Mouse (Mus musculus) embryo, embryonic 9.5 days (tissue): ENCODE measurements around the gene Sbf2.
"Not testable (repeated sequence)": the region's sequence is repeated elsewhere in the genome, so short reads cannot be mapped to it uniquely, and the experiment has no call there.

Source experiments
- DNase-seq: peaks from one replicate; pipeline ENCODE4 v3.0.0-alpha.2; 2017; ENCODE audit errors: extremely low spot score

Sbf2 gene

GRCm38 (mm10) chr7:110629892-110630666 is 15.4 kb upstream of the Sbf2 start:
- DNase-seq: peak; percentile 92

- peak; percentile 71 for DNase-seq
Observed at GRCm38 (mm10) chr7:110628611-110629354, 14.1 kb upstream of the Sbf2 start.

GRCm38 (mm10) chr7:110628273-110628600 is 13.5 kb upstream of the Sbf2 start:
- DNase-seq: peak; percentile 29

GRCm38 (mm10) chr7:110627486-110628272 is 13.0 kb upstream of the Sbf2 start, which contains the start of gene Adm:
Gene Adm, plus strand, starts transcription at chr7:110627661.
- peak; percentile 75 for DNase-seq

DNA sequence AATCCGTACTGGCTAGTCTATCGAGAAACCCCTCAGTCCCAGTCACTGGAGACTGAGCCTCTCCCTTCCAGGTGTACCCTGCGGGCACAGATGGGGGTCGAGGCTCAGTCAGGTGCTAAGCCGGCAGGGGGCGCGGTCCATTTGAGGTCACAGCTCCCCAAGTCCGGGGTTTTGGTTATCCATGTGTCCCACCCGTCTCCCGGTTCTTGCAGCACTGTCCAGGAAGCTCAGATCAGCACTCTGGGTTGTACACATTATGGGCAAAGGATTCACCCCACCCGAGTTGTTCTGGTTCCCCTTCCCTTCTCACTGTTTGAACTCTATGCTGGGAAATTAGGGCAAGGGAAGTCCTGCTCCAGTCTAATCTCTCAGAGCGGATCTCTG is 12.4 kb upstream of the Sbf2 start:
- DNase-seq: no peak

GRCm38 (mm10) chr7:110626186-110627098 is 11.7 kb upstream of the Sbf2 start:
- DNase-seq: peak; percentile 33

DNA sequence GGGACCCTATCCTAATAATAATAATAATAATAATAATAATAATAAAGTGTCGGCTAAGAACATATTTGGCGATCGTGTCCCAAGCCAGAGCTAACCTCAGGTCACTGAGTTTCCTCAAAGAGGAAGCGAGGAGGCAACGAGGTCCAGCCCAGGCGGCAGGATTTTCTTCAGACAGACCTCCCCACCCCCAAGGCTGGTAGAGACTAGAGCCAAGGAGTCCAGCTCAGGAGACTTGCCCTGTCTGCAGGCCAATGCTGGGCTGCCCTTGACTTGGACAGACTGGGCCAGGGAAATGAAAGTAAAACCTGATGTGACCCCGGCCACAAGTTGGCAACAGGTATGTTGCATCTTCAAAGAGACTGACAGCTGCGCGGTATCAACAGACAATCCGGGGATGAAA is 10.8 kb upstream of the Sbf2 start:
- no peak for DNase-seq

GRCm38 (mm10) chr7:110624961-110625360 is 10.2 kb upstream of the Sbf2 start:
- no peak for DNase-seq

- DNase-seq: no peak
Observed at GRCm38 (mm10) chr7:110624067-110624466, 9.3 kb upstream of the Sbf2 start.

DNA sequence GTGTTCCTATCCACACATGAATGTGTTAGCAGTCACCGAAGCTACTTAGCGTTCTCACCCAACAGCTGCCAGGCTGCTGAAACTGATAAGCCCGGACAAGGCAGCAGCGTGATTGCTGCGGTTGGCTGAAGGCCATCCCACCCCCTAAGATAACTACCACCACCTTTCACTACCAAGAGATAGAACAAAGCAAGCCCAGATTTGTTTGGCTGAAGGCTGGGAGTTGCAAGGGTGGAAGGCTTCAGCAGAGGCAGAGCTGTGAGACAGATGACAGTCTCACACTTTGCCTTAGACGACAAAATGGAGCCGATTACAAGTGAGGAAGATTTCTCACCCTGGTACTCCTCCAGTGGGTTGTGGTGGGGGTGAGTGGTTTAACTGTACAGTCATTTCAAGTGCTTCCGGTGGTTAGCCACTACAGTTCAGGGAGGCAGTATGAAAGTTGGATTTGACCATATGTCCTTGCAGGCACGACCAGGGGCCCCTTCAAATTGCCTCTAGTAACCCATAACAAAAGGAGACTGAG is 4.4 kb upstream of the Sbf2 start:
- DNase-seq: no peak

DNA sequence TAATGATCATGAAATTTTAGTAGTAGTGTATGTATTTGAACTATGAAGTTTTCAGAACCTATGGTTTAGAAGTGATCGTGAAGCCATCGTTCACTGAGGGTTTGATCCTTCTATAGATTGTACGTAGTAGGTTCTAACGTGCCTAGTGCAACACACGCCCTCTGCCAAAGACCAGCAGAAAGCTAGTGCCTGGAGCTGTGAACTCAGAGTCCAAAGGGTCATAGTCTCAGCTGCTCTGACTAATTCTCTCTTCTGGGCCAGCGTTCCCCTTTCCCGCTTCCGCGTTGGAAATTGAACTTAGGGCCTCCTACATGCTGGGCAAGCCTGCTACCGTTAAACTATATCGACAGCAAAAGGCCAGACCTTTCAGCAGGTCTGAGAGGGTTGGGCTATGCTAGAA is 1.1 kb upstream of the Sbf2 start:
- DNase-seq: peak; percentile 29

DNA sequence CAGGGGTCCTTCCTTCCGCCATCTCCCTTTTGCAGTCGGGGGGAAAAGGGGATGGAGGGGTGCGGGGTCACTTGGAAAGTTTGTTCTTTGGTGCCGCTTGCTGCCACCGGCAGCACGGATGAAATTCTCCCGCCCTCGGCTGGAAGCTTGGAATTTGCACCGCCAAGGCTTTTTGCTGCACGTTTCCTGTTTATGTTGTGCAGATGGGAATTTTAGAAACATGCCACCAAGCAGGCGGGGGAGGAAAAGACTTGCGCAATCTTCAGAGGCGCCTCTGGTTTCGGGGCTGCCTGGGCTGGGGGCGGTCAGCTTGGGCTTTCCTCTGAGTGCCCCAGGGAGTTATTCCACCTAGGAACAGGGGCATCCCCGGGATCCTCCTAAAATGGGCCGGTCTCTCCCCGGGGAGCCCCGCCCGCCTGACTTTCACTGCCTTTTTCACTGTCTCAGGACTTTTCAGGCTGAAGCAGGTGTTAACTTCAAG is 469 bp upstream of the Sbf2 start:
- DNase-seq: no peak

DNA sequence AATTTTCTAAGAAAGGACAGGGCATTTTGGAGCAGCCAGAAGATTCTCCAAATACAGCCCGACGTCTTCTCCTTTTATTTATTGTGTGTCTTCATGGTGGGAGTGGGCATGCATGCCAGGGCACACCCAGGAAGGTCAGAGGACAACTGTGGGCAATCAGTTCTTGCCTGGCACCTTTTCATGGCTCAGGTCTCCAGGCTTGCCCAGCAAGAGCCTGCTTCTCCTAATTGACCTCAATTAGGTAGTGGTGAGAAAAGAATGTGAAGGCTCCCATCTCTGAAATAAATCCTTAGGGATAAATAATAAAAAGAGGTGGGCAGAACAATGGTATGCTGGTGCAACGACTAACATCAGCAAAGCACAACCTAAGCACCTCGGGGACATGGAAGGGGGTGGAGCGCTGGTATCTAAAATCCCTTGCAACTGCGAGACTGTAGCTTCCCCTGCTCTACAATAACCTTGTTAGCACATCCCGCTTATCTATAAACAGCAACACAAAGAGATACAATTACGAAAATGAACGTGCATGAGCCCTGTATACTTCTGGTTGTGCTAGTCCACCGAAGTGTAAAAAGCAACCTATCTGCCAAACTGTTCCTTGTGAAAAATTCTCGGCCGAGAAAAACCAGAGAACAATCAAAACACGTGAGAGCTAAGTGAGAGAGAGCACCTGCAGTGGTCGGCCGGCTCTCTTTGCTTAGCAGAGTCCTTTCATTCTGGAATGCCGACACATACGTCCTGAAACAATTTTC is 1.2 kb downstream of the Sbf2 start:
- DNase-seq: no peak

DNA sequence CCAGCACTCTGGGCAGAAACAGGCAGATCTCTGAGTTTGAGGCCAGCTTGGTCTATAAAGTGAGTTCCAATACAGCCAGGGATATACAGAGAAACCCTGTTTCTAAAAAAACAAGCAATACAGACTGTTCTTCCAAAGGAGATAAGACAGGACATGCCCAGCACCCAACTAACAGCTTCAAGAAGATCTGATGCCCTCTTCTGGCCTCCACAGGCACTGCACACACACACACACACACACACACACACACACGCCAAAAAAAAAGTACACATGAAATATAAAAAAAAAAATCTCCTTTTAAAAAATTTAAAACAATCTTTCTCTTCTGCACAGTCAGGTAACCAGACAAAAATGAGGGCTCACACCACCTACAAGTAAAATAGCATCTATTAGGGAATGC is 7.8 kb downstream of the Sbf2 start:
- no peak for DNase-seq

- DNase-seq: no peak
Observed at GRCm38 (mm10) chr7:110605476-110605875, 9.2 kb downstream of the Sbf2 start.

GRCm38 (mm10) chr7:110597141-110597540 is 17.6 kb downstream of the Sbf2 start:
- DNase-seq: no peak

DNA sequence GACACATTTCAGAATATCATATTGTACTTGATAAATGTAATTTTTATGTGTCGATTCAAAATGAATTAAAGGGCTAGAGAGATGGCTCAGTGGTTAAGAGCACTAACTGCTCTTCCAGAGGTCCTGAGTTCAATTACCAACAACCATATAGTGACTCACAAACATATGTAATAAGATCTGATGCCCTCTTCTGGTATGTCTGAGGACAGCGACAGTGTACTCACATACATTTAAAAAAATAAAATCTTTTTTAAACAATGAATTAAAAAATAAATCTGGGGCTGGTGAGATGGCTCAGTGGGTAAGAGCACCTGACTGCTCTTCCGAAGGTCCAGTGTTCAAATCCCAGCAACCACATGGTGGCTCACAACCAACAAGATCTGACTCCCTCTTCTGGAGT is 20.7 kb downstream of the Sbf2 start:
- not testable (repeated sequence) for DNase-seq

DNA sequence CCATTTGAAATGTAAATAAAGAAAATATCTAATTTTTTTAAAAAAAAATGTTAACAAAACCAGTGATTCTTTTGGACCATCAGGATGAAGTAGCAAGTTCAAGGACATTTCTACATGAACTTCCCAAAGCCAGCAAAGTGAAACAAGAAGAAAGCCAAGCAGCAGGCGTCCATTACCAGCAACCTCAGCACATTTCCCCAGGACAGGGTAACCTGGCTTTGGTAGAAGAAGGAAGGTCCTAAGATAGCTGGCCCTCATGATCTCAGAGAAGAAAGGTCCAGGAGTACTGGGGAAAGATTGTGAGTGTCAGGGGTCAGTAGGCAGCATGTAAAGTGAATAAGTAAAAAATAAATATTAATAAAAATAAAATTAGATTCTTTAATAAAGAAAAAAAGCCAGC is 27.0 kb downstream of the Sbf2 start:
- DNase-seq: no peak

GRCm38 (mm10) chr7:110585250-110585649 is 29.5 kb downstream of the Sbf2 start:
- no peak for DNase-seq

GRCm38 (mm10) chr7:110584159-110584558 is 30.6 kb downstream of the Sbf2 start:
- no peak for DNase-seq
